Mouse (Mus musculus) neutrophil, adult 59 days (primary cell): ENCODE data around the gene Gm20538. TPM values are rescaled to one million over a fixed set of nuclear protein-coding genes. Genes with fewer than 3 reads are reported as not detected.

Source experiments
- total RNA-seq, 2 experiments: library from RNA; stranded (reverse); gene quantifications; 1 replicate in 1 of 2; 2 replicates in 1 of 2; pipeline ENCODE4 v1.2.4; 2023

Gene Gm20538
- total RNA-seq = not detected

DNA sequence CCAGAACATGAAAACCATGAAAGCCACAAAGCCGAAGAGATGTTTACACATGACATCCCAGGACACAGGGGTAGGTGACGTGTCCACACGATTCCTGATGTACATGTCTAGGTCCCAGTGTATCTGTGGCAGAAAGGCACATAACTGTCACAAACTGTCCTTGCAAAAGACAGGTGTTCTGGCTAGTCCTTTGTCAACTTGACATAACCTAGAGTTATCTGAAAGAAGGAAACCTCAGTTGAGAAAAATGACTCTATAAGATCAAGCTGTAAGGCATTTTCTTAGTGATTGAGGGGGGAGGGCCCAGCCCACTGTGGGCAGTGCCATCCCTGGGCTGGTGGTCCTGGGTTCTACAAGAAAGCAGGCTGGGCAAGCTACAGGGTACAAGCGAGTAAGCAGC is at the start of gene Gm20538:
Gene Gm20538, minus strand, starts transcription at position 101 of the 400 bp plus-strand sequence.

GRCm38 (mm10) chr19:44562652-44563206 is 10.1 kb upstream of the Gm20538 start, which contains the start of gene Hif1an:
TSS of gene Hif1an (plus strand) at chr19:44562850.

GRCm38 (mm10) chr19:44554861-44555590 is 2.4 kb upstream of the Gm20538 start, which contains the start of gene Ndufb8:
TSS of gene Ndufb8 (minus strand) at chr19:44555440.

GRCm38 (mm10) chr19:44545321-44546041 is 7.2 kb downstream of the Gm20538 start, which contains the start of gene Sec31b:
TSS of gene Sec31b (minus strand) at chr19:44545864.

Other genes with a start within 250 kb of the Gm20538 start
- under 1 TPM; 0.11 to 0.26 TPM for gene Scd4, start 219.7 kb downstream of the Gm20538 start, total RNA-seq
- 1 to 10 TPM; 6.4 to 6.6 TPM for gene Scd1, start 145.0 kb downstream of the Gm20538 start, total RNA-seq
- gene Wnt8b, start 59.4 kb downstream of the Gm20538 start, total RNA-seq = not detected
- under 1 TPM; 0.75 to 0.76 TPM for gene Sec31b, start 7.0 kb downstream of the Gm20538 start, total RNA-seq
- 100 to 1,000 TPM; 182 to 192 TPM for gene Ndufb8, start 2.6 kb upstream of the Gm20538 start, total RNA-seq
- 10 to 100 TPM; 27.8 to 28.1 TPM for gene Hif1an, start 10.0 kb upstream of the Gm20538 start, total RNA-seq
- not detected for gene Pax2, start 203.2 kb upstream of the Gm20538 start, total RNA-seq